Mouse (Mus musculus): ENCODE measurements at regions not wholly inside any gene's neighbourhood (a gene's known extent, or its start where the extent isn't known, plus 50 kb on each side); places are given as distances from the start of the nearest gene placed in this dataset.
A peak's percentile ranks its signal among the peaks of the same experiment; 100 is the strongest.

DNA sequence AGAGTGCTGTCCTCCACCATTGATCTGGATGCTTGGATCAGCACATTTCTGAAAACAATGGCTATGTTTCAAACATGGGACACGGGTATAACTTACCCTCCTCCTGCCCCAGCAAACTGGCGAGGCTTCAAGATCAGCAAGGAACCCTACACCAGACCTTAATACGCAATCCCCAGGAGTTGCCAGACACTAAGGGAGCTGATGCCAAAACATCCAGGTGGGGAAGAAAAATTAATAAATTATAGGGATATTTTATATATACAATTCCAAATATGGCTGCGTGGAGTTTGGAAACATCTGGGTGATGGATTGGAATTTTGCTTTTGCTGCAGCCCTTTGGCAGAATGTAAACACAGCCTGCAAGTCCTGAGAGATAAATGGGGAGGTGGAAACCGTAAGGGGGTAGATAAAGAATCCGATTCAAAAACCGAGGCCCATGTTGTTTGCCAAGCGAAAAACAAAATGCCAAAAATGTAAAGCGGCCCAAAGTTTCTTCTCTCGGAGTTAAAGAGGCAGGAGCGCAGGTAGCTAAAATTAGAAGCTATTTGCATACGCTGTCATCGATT is 460.9 kb upstream of the Gm765 start:
- Histone ChIP-seq H3K4me2 (no peak overlapping the region), H3K27me3 (replicated peaks) (no peaks in the 10 kb centered on the region), H3K9ac (no peak overlapping the region), H3K4me3 (no peak overlapping the region), H3K36me3 (no peaks in the 10 kb centered on the region), H3K27ac (replicated peaks) (no peak overlapping the region), H3K9me3 (no peaks in the 10 kb centered on the region), H3K4me1 (peaks cover 7% of the 10 kb centered on the region)
- WGBS, result 66% methylated on average over 13 of the region's 13 CpGs
- no peak for ATAC-seq (ENCODE audit: extremely low read depth, insufficient number of reproducible peaks, low FRiP score, low TSS enrichment)

DNA sequence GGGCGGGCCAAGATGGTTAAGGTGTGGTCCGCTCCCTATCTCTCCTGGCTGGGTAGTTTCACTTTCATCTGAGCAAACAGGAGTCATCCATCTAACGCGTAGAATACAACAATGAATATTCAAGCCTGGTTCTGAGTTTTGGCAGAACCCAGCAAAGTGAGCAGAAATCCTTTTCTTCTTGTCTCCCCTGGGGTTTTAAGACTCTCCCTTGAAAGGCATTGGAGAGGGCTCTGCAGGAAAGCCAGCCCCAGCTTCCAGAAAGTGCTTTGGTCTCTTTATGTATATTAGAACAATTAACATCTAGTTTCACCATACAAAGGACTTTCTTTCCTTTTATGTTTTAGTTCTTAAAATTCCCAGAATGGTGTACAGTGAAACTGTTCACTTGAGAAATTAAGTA is 458.5 kb upstream of the Gm765 start:
- 80% methylated on average over 4 of the region's 4 CpGs for WGBS
- Histone ChIP-seq H3K36me3 (no peaks in the 10 kb centered on the region), H3K4me3 (no peak overlapping the region)

DNA sequence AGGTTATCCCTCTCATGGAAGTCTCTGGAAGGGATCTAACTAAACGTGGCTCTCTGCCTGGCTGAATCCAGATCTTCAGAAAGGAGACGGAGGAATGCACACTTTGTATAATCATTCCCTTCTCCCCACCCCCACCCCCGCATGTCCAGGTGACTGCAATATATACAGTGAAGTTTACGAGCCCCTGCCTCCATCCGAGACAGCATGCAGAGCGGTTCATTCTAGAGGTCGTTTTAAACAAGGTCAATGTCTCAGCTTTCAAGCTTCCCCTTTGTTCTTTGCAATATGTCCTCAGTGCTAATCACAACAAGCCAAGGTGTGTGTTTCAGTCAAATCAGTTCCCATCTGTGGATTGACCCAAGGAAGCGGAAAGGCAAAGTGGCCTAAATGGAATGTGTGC is 457.5 kb upstream of the Gm765 start:
- Histone ChIP-seq H3K27ac (replicated peaks) (no peak overlapping the region), H3K9ac (no peak overlapping the region), H3K4me1 (peaks cover 20% of the 10 kb centered on the region), H3K4me3 (no peak overlapping the region), H3K36me3 (no peaks in the 10 kb centered on the region), H3K4me2 (no peak overlapping the region), H3K9me3 (no peaks in the 10 kb centered on the region), H3K27me3 (replicated peaks) (no peaks in the 10 kb centered on the region)
- 70% methylated on average over 8 of the region's 8 CpGs for WGBS
- ATAC-seq (ENCODE audit: extremely low read depth, insufficient number of reproducible peaks, low FRiP score, low TSS enrichment), result no peak; the same call in 1 of the 2 replicates

More for the DNA sequence above, 458.5 kb upstream of the Gm765 start:
- Histone ChIP-seq H3K4me2 (no peak overlapping the region), H3K27ac (replicated peaks) (no peak overlapping the region), H3K9me3 (no peaks in the 10 kb centered on the region), H3K27me3 (replicated peaks) (no peaks in the 10 kb centered on the region), H3K9ac (no peak overlapping the region), H3K4me1 (peaks cover 20% of the 10 kb centered on the region)
- no peak for ATAC-seq (ENCODE audit: extremely low read depth, insufficient number of reproducible peaks, low FRiP score, low TSS enrichment)

DNA sequence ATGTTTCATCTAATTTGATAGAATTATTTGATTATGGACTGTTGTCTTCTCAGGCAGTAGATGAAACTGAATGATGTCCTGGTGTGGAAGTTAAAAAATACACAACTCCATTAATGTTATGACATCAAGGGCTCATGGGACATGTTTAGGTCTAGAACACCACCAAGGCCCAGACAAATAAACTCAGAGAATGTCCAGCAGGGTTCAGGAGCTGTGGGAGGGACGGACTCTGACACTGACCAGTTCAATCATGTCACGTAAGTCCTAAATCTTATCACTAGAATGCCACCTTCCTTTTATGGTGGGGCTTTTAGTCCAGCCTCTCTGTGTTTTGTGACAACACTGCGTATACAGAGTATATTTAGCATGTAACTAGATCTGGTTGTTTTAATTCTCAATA is 455.2 kb upstream of the Gm765 start:
- no peaks in the 10 kb centered on the region for H3K36me3 ChIP-seq
- no peak overlapping the region for H3K4me2 ChIP-seq
- no peaks in the 10 kb centered on the region for H3K9me3 ChIP-seq
- WGBS, result 38% methylated on average over 3 of the region's 3 CpGs
- no peaks in the 10 kb centered on the region for H3K27me3 ChIP-seq (replicated peaks)
- peaks cover 20% of the 10 kb centered on the region for H3K4me1 ChIP-seq
- peak overlapping the region; percentile 48; the same call in 1 of the 2 replicates for H3K27ac ChIP-seq (replicated peaks)
- H3K9ac ChIP-seq, result no peak overlapping the region
- H3K4me3 ChIP-seq, result no peak overlapping the region
- no peak for ATAC-seq (ENCODE audit: extremely low read depth, insufficient number of reproducible peaks, low FRiP score, low TSS enrichment)

DNA sequence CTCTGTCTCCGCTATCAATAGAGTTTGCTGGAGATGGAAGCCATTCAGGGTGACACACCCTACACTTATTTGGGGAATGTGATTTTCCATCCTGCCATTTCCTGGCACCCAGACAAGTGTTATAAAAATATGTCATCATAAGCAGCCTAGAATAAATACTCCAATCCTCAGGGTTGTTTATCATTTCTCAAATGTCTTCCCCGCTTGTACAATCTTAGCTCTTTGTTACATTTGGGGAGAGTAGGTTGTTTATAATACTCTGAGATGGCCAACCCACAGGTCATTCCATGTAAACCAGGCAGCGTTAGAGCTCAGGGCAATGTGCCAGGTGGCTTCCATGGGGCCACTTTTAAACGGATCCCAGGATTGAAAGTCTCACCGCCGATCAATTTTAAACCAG is 454.8 kb upstream of the Gm765 start:
- H3K9ac ChIP-seq, result no peak overlapping the region
- peaks cover 20% of the 10 kb centered on the region for H3K4me1 ChIP-seq
- H3K27me3 ChIP-seq (replicated peaks), result no peaks in the 10 kb centered on the region
- no peak overlapping the region for H3K4me3 ChIP-seq
- H3K27ac ChIP-seq (replicated peaks), result peak overlapping the region; percentile 48; the same call in 1 of the 2 replicates
- no peaks in the 10 kb centered on the region for H3K36me3 ChIP-seq
- no peaks in the 10 kb centered on the region for H3K9me3 ChIP-seq
- H3K4me2 ChIP-seq, result no peak overlapping the region
- WGBS, result 45% methylated on average over 6 of the region's 6 CpGs
- no peak for ATAC-seq (ENCODE audit: extremely low read depth, insufficient number of reproducible peaks, low FRiP score, low TSS enrichment)

DNA sequence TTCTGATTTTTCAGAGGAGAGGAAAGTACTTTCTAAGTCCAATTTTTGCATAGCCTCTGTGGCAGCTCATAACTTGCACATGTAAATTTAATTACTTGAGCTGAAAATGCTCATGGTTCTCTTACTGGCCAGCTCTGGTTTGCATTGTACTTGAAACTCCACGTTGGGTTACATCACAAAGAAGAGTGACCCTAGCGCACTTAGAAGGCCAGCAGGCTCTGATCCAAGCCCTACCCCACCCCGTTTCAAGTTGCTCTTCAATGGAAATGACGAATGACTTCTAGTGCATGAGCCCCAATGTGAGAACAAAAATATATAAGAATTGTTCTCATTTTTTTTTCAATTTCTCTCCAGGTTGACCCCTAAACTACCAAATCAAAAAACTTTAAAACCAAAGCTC is 454.1 kb upstream of the Gm765 start:
- H3K36me3 ChIP-seq, result no peaks in the 10 kb centered on the region
- WGBS, result 57% methylated on average over 4 of the region's 4 CpGs
- no peak for ATAC-seq (ENCODE audit: extremely low read depth, insufficient number of reproducible peaks, low FRiP score, low TSS enrichment)

DNA sequence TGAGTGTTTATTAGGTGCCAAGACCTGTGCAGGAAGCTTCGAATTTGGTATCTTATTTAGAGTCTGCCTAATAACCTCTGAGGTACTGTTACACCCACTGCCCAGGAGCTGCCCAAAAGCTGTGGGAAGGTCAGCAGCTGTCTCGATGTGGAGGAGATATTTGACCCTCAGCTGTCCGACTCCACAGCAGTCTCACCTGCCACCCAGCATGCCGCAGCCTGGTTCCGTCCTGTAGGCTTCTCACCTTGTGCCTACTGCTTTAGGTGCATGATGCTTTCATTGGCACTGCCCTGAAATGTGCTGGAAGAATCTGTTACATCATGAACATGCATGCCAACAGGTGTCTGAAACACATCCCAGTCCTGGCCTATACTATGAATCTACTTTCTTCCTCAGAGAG is 444.9 kb upstream of the Gm765 start:
- no peak overlapping the region for H3K4me2 ChIP-seq
- H3K4me3 ChIP-seq, result no peak overlapping the region
- no peaks in the 10 kb centered on the region for H3K4me1 ChIP-seq
- no peak overlapping the region for H3K27ac ChIP-seq (replicated peaks)
- no peaks in the 10 kb centered on the region for H3K27me3 ChIP-seq (replicated peaks)
- H3K36me3 ChIP-seq, result no peaks in the 10 kb centered on the region
- no peak overlapping the region for H3K9ac ChIP-seq
- 66% methylated on average over 5 of the region's 5 CpGs for WGBS
- ATAC-seq (ENCODE audit: extremely low read depth, insufficient number of reproducible peaks, low FRiP score, low TSS enrichment), result no peak
- H3K9me3 ChIP-seq, result no peaks in the 10 kb centered on the region

More for the DNA sequence above, 454.1 kb upstream of the Gm765 start:
- Histone ChIP-seq H3K4me2 (no peak overlapping the region), H3K27ac (replicated peaks) (no peak overlapping the region), H3K27me3 (replicated peaks) (no peaks in the 10 kb centered on the region), H3K9me3 (no peaks in the 10 kb centered on the region), H3K9ac (no peak overlapping the region), H3K4me1 (peaks cover 20% of the 10 kb centered on the region), H3K4me3 (no peak overlapping the region)

DNA sequence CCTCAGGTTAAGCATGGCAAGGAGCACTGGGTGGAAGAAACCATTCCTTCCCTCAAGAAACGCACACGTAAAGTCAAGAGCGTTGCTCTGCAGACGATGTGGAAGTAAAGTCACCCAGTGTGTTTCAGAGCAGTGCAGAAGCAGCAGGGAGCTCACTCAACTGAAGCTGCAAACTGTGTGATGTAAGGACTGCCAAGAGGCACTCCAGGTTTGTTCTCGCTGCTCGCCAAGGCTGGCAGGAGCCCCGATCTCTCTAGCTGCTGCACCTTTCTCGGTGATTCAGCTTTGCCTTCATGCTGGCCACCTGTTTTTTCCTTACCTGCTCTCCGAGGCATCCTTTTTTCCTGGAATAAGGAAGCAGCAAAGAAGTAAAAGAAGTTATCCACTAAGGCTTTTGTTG is 439.5 kb upstream of the Gm765 start:
- no peak overlapping the region for H3K4me3 ChIP-seq
- H3K27me3 ChIP-seq (replicated peaks), result no peaks in the 10 kb centered on the region
- no peaks in the 10 kb centered on the region for H3K36me3 ChIP-seq
- WGBS, result 75% methylated on average over 9 of the region's 9 CpGs
- H3K9me3 ChIP-seq, result no peaks in the 10 kb centered on the region
- no peak for ATAC-seq (ENCODE audit: extremely low read depth, insufficient number of reproducible peaks, low FRiP score, low TSS enrichment)
- H3K9ac ChIP-seq, result no peak overlapping the region
- H3K4me1 ChIP-seq, result no peaks in the 10 kb centered on the region
- H3K4me2 ChIP-seq, result no peak overlapping the region
- H3K27ac ChIP-seq (replicated peaks), result no peak overlapping the region

DNA sequence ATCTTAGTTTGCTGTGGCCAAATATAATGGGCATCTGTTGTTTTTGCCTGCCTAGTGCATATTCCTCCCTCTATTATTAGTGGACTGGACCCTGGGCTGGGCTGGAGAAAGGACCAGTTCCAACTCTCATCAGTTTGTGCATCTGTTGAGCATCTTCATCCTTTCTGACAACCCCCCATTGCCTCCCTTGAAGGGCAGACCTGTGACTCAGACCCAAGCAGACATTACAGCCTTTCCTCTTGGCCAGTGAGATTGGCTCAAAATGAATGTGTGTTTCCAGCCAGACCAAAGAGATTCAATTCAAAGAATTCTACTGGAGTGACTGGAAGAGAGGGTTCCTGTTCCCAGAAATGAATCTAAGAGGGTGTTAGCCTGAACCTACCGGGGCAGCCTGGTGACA is 433.2 kb upstream of the Gm765 start:
- Histone ChIP-seq H3K4me3 (no peak overlapping the region), H3K4me1 (no peaks in the 10 kb centered on the region), H3K4me2 (no peak overlapping the region), H3K9ac (no peak overlapping the region), H3K27ac (replicated peaks) (no peak overlapping the region), H3K27me3 (replicated peaks) (no peaks in the 10 kb centered on the region), H3K36me3 (no peaks in the 10 kb centered on the region), H3K9me3 (no peaks in the 10 kb centered on the region)
- no peak for ATAC-seq (ENCODE audit: extremely low read depth, insufficient number of reproducible peaks, low FRiP score, low TSS enrichment)
- WGBS, result 79% methylated on average over 1 of the region's 1 CpGs

DNA sequence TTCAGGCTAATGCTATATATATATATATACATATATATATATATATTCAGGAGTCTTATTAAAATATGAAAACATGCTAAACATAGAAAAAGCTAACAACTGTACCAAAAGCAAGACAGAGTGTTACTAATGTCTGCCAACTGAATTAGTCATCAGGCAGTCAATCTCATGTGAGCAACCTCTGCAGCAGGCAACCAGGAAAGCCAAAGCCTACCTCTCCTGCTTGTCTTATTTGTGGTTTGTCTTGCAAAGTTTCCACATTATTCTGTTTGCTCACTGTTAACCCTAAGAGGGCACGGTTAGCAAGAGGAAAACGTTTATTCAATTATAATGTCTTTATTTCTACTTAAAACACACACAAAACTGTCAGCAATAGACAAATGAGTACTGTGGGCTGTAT is 427.4 kb upstream of the Gm765 start:
- no peak for ATAC-seq (ENCODE audit: extremely low read depth, insufficient number of reproducible peaks, low FRiP score, low TSS enrichment)
- Histone ChIP-seq H3K4me3 (no peak overlapping the region), H3K27ac (replicated peaks) (no peak overlapping the region), H3K4me2 (no peak overlapping the region), H3K27me3 (replicated peaks) (no peaks in the 10 kb centered on the region), H3K4me1 (no peaks in the 10 kb centered on the region), H3K9me3 (no peaks in the 10 kb centered on the region), H3K9ac (no peak overlapping the region), H3K36me3 (no peaks in the 10 kb centered on the region)
- WGBS, result 58% methylated on average over 2 of the region's 2 CpGs

DNA sequence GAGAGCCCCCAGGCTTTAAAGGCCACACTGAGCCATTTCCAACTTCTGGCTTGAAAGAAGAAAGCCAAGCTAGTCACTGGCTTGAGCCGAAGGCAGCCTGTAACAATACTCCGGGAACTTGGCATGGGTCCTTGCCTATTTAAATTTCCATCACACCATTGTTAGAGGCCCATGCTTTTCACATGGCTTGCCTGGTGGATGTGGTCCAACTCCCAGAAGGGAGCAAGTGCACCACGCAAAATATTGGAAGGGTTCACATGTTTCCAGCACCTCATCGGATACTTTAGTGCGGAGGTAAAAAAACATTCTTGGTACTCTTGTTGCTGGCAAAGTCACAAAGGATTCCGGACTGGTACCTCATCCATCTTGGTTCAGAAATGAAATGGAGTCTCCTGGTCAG is 426.8 kb upstream of the Gm765 start:
- no peaks in the 10 kb centered on the region for H3K36me3 ChIP-seq
- no peak for ATAC-seq (ENCODE audit: extremely low read depth, insufficient number of reproducible peaks, low FRiP score, low TSS enrichment)
- no peaks in the 10 kb centered on the region for H3K27me3 ChIP-seq (replicated peaks)
- H3K4me1 ChIP-seq, result no peaks in the 10 kb centered on the region
- H3K4me2 ChIP-seq, result no peak overlapping the region
- WGBS, result 71% methylated on average over 6 of the region's 6 CpGs
- H3K9me3 ChIP-seq, result no peaks in the 10 kb centered on the region
- no peak overlapping the region for H3K27ac ChIP-seq (replicated peaks)
- no peak overlapping the region for H3K4me3 ChIP-seq
- no peak overlapping the region for H3K9ac ChIP-seq

DNA sequence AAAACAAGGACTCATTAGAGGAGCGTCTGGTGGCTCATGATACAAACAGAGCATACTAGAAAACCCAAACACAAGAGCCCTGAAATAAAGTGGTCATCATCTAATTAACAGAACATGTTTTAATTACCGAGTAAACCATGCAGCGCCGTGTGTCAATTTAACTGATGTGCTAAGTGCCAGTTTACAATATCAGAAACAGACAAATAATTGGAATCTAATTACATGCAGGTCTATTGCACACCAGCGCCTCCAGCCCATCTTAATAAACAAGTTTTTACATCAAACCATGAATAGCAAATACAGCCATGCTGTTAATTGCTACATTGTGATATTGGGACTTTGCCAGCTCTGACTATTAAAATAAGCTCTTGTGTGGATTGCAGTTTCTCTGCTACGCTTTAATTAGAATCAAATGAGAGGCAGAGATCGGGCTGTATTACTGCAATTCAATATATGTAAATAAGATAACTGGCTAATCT is 425.3 kb upstream of the Gm765 start:
- Histone ChIP-seq H3K36me3 (no peaks in the 10 kb centered on the region), H3K4me1 (no peaks in the 10 kb centered on the region), H3K27ac (replicated peaks) (no peak overlapping the region), H3K4me2 (no peak overlapping the region), H3K27me3 (replicated peaks) (no peaks in the 10 kb centered on the region), H3K9me3 (no peaks in the 10 kb centered on the region), H3K4me3 (no peak overlapping the region), H3K9ac (no peak overlapping the region)
- no peak for ATAC-seq (ENCODE audit: extremely low read depth, insufficient number of reproducible peaks, low FRiP score, low TSS enrichment)
- 78% methylated on average over 7 of the region's 7 CpGs for WGBS

All from heart, embryonic 13.5 days (tissue).